Mouse (Mus musculus): ENCODE data around the gene Armh1. TPM values are rescaled to one million over a fixed set of nuclear protein-coding genes. Genes with fewer than 3 reads are reported as not detected.

Gene Armh1
- polyA plus RNA-seq (2015; fragmentation: Nextera tagmentation; extraction: Ambion mirVana), result 0.38 and 0.45 TPM in 2 replicates

DNA sequence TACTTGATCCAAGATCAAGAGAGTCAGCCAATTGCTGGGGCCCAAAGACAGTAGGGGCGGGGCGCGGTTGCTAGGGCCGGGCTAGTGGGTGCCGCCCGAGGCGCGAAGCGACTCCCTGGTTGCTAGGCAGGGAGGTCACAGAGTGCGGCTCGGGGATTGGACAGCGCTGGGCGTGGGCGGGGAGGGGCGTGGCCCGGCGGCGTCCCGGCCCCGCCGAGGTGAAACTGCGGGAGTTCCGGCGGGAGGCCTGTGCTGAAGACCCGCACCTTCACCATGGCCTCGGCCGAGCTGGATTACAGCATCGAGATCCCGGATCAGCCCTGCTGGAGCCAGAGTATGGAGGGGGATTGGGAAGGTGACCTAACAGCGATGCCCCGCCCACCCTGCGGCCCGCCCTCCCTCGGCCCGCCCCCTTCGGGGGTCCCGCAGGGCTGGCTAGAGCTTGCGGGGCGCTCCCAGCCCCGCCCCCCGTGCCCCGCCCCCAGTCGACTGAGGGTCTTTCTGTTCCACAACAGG lies at the start of gene Armh1, which contains the start of gene Tmem53:
Gene Armh1, minus strand, starts transcription at position 325 of the 516 bp plus-strand sequence.
Gene Tmem53, plus strand, starts transcription at position 151 of the 516 bp plus-strand sequence.
- peak; percentile 92 for DNase-seq (ENCODE audit: low spot score)

DNA sequence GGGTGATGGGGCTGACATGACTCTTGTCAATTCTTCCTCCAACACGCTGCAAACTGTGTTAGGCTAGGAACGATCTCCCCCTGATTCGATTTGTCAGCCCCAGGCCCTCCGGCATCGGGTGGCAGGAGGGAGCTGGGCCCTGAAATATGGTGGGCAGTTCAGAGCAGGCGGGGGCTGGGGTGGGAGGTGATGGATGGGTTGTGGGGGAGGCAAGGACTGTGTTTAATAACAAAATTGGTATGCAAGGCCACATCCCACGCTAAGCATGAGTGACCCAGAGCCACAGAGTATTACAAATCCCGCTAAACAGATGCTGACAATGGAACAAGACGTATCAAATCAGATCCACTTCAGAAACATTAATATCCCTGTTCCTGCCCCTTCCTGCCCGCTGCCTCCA lies 48.0 kb upstream of the Armh1 start:
- DNase-seq (ENCODE audit: low spot score), result no peak

DNA sequence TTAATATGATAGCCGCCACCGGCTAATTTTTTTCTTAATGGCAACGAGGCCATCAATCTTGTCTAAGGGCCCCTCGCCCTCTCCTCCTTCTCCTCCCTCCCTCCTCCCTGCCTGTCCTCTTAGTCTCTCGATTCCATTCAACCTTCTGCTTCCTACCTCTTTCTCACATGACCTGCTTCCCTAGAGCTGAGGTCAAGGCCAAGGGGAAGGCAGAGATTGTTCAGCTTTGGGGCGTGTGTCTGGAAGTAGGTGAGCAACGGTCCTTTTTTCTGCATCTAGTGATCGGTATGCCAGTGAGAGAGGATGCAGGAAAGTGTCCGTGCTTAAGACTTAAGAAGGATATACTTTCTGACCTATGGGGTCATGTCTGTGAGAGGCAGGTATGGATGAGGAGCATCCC lies 45.9 kb upstream of the Armh1 start:
- no peak for DNase-seq (ENCODE audit: low spot score)

DNA sequence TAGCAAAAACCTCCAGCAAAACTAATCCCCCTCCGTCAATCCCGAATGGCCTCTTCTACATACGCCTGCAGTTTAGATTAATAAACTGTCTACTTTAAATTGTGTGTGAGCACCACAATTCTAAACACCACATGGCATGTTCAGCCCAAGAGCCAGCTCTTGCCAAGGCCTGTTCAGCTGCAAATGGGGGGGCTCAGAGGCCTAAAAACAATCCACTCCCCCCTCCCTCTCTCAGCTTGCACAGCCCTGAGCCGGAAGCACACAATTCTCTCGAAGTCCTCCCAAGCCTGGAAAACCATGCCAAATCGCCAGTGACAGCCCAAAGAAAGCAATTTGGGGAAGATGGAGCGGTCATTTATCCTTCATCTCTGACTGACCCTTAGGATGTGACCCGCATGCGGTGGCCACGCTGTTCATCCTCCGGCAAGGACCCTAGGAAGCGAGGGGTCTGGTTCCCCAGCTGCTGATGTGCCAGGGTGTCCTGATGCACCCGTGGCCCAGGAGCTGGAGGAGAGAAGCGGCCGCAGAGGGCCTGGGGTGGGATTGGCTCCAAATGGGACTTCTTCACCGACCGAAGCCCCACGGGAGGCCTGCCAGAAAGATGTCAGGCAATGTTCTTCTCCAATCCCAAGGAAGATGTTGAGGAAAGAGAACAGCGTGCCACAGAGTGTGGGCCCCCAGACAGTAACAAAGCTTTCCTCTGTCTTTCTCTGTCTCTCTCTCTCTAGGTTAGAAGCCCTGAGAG lies 45.1 kb upstream of the Armh1 start:
- no peak for DNase-seq (ENCODE audit: low spot score)

DNA sequence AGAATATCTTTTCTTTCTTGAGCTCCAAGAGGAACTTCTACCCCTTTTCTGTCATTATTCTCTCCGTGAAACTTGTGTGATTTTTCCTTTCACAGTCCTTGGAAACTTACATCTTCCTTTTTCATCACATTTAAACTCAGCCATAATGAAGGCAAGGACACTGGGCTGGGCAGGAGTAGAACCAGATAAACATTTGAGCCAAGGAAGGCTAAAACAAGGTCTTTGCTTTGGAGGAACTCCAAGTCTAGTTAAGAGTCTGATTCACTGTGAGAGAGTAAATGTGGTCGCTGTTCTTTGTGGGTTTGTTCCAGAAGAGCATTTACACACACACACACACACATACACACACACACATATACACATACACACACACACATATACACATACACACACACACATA lies 39.8 kb upstream of the Armh1 start:
- no peak for DNase-seq (ENCODE audit: low spot score)

DNA sequence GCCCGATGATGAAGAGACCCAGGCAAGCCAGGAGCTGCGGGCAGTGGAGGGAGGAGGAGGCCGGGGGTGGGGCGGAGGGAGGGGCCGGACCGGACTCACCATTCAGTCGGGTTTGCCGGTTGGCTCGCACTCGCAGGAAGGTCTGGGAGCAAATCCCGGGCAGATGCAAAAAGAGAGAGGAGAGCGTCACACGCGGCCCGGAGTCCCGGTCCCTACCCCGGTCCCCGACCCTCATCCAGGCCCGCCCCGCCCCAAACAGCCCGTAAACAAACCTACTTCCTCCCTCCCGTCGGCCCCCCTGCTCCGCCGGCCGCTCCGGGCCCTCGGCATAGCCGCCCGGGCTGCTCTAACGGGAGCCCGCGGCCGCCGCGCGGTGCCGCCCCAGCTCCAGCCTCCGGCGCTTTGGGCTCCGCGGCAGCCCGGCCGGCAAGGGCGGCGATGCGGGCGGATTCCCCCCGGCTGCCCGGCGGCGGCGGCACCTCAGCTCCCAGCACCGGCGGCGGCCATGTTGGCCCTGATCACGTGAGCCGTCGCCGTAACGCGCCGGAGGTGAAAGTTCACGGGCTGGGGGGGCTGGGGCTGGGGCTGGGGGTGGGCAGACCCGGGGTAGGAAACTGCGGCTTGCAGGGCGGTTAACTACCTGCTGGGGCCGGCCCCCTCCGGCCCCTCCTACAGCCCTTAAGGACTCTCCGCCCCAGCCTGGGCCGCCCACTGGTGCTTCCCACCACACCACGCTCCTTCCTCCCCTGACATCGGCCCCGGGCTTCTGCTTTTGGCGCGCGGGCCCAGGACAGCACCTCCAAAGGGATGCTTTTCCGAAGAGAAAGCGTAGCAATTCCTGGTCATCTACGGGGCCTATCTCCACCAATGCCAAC lies 37.2 kb upstream of the Armh1 start:
- peak; percentile 77 for DNase-seq (ENCODE audit: low spot score)

DNA sequence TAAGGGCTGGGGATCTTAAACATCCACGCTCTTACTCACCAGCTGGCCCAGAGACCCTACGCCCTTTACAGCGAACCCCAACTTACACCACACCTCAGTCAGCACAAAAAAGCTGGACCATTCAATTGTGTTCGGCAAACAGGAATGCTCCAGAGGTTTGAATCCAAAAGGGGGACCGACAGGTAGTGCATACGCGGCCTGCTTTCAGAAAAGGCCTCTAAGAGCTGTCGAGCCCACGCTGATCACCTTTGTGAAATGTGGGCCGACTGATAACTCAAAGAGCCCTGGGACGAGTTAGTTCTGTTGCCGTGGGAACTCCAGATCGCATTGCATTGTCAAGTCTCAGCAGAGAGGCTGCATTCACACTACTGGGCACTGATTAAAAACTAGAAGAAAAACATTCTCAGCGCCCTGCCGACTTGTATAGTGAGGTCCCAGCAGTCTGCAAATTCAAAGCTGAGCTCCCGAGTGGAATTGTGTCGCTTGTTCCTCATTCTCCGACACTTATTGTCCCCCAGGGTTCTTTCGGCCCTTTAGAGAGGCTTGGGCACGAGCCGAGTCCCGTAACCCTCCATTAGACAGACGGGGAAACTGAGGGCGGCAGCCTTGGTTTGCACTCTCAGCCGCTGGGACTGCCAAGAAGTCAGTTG lies 36.5 kb upstream of the Armh1 start:
- peak; percentile 6 for DNase-seq (ENCODE audit: low spot score)

DNA sequence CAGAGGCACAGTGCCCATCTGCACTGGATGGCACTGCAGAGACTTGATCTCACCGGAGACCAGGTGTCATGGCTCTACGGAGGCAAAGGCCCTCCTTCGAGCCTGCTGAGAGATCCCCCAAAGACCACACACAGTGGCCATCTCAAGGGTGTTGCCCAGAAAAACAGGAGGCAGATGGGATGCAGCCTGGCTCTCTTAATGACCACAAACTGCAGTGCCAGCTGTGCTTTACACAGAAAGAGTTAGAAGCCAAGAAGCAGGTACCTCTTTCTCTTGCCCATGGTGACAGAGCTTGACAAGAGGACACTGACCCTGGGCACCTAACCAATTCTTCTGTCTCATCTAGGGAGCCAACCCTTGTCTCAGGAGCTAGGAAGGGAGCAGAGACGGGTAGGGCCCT lies 32.4 kb upstream of the Armh1 start:
- no peak for DNase-seq (ENCODE audit: low spot score)

DNA sequence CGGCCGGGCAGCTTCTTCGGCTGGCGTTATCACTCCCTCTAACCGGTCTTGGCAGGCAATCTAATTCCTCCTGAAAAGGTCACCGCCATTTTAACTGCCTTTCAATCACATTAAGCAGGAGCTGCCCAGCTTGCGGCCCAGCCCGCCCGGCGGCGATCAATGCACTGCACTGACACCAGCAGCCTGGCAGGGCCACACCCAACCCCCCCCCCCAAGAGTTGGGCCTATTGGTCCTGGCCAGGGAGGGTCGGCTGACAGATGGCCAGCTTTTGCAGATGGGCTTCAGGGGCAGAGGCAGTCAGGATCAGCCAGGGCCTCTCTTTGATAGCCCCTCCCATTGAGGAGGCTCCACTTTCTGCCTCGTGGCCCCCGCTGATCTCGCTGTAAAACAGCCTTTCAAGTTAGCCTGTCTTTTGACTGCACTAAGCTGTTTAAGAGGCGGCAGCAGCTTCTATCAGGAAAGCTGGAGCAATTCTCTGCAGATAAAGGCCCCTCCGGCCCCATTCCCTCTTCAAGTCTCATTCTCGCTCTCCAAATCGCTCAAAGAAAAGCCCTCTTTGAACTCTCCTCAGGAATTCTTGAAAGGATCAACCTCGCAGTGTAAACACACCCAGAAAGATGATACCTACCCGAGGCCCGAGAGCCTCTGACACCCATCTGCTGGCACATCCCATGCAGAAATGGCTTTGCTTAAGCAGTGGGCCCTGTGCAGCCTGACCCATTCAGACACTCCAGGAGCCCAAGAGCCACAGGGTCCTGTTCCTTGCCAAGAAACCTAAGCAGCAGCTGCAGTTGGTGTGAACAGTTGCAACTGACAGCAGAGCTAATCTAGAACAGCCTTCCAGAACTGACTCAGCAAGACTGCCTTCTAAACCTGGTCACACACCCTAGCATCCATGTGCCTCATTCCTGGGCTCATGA lies 31.6 kb upstream of the Armh1 start:
- DNase-seq (ENCODE audit: low spot score), result no peak

DNA sequence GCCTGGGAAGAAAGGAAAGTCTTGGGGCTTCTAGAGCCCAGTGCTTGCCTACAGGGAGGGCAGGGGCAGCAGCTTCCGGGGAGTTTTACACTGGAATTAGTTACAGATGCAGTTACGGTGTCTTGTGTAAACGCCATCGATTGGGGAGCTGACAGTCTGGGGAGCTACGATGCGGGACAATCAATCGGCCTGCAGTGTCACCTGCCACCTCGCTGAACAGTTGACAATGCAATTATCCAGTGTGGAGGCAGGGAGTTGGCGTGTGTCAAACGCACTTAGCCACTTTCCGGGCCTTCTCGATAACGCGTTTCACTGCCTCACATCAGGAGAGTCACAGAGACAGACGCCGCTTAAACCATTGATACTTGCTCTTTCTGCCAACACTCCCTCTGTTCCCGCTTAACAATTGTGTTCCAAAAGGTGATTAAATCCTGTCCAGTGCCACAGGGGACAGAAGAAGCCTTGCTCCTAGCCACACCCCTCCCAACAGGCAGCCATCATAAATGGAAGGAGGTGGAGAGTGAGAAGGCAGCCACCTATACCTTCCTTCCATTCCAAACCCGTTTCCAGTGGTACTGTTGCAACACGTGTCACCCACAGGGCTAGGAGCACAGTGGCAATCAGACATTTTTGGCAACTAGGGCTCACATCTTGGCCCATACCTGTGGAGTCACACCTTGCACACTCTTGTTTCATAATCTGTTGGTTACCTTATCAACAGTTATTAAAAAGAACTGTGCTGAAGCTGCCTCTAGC lies 29.3 kb upstream of the Armh1 start:
- DNase-seq (ENCODE audit: low spot score), result no peak

DNA sequence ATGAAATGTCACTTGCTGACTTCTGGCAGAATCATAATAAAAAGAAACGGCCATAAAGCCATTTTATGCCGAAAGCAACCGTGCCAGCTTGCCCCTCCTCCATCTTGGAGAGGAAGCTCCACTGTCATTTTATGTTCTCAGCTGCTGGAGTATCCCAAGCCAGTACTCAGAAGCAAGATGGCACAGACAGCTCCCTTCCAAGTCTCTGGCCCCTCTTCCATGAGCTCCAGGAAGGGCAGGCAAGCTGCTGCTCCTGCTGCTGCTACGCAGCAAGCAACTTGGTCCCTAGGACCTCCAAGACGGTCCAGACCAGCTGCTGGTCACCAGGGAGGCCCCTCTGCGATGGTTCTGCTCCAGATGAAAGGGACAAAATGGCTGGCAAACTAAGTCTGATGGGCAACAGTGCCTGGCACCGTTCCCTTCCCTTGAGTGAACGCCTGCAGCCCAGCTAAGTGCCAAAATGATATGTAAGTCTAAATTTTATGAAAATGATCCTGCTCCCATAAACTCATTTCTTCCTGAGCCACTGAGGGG lies 28.5 kb upstream of the Armh1 start:
- no peak for DNase-seq (ENCODE audit: low spot score)

DNA sequence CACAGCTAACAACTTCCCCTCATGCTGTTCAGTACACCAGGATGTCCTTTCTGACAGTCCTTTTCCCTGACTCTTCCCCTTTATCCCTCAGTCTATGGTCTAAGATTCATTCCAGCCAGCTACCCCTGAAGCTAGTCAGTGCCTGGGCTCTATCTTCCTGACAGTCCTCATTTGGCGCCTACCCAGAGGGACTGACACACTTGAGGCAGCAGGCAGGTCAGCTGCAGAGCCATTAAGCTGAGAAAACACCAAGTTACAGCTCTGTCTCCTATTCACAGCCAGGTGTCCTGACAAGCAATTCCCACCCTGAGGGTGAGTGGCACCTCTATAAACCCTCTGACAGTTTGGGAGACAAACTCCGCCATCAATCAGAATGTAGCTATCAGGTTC lies 27.3 kb upstream of the Armh1 start:
- DNase-seq (ENCODE audit: low spot score), result no peak

DNA sequence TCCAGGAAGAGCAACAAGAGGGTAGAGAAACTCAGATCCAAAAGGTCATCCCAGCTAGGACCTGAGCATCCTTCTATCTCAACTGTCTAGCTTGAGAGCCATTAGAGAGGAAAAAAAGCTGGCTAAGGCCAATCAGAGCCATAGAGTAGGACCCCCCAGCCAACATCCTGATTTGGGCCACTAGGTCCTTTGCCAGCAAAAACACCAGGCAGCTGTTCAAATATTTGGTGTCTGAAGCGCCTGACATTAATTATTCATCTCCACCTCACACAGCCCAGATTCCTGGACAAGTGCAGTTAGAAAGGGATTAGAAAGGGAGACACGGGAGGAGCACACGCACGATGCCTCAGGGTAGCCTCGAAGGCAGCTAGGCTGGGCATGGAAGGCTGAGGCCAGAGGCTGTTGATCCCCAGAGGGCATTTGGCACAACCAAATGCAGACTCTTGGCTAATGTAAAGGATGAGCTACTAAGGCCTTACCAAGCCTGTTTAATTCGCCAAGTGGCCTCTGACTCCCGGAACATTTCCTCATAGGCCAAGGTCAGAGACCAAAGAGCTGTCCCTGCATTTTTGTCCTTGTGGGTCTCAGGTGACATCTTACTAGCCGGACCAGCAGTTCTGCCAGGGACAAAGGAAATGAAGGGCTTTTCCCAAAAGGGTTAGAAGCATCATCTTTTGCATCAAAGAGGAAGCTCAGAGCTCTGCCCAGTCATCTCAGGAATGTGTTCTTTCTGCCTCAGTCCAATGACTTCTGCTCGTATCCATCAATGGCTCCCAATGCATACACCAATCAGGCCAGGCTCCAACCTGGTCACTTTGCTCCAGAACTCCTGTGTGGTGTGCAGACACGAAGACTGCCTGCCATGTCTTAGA lies 26.7 kb upstream of the Armh1 start:
- DNase-seq (ENCODE audit: low spot score), result no peak

DNA sequence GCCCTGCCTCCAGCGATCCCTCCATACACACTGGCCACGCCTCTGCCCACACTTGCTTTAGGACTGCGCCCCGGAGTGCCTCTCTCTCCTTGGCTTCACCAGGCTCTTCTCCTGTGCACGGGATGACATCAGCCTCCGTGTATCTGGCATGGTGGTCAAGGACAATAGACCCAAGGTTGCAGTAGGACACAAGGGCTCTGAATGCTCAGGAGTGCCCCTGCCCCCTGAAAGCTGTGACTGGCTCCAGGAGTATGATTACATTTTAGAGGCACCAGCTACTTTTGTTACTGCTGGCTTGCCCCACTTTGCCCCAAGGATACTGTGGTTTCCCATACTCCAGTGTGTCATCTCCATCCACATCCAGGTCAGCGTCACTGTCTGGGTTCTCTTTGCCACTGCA lies 25.8 kb upstream of the Armh1 start:
- no peak for DNase-seq (ENCODE audit: low spot score)

DNA sequence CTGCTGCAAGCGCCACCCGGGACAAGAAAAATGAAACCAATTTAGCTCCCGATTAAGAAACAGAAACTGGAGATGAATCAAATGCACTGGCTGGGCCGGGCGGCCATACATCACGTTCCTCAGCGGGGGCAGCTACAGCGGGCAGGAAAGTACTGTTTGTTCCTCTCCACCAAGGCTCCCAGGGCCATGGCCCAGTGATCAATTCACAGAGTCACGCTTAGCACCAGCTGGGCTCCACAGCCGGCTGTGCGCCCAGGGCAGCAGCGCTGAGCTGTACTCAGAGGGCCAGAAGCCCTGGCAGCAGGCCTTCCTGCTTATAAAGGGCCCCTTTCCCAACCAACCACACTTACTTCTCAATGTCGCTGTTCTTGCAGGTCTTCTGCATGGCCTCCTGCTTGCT lies 25.1 kb upstream of the Armh1 start:
- no peak for DNase-seq (ENCODE audit: low spot score)

DNA sequence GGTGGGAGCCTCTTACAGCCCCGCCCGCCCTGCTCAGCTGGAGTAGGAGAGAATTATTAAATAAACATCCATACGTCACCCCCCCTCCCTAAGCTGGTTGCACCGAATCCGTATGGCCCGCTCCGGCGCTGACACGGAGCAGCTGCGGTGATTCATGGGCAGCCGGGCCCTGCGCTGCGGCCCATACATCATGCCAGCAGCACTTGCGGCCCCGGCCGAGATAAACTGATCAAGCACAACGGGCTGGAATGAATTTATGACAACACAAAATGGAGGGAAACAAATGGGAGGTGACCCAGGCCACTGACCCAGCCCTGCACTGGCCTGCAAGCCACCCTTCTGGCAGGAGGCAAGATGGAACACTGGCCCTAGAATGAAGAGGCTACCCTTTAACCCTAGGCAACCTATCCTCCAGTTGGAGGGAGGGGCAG lies 24.4 kb upstream of the Armh1 start:
- DNase-seq (ENCODE audit: low spot score), result no peak

DNA sequence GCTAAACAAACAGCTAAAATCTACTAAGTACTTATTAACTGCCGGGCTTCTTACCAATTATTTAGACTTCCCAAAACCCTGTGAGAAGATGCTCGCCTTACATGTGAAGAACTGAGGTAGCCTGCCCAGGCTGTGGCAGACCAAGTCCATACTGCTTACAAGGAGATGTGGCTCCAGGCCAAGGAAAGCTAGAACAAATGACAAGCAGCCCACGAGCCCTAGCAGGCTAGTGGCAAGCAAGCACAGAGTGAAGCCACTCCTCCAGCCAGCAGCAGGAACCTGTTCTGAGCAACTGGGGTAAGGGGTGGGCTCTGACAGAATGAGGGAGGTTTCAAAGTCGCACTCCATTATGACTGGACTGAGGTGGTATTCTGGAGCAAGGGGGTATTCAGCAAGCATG lies 22.8 kb upstream of the Armh1 start:
- no peak for DNase-seq (ENCODE audit: low spot score)

DNA sequence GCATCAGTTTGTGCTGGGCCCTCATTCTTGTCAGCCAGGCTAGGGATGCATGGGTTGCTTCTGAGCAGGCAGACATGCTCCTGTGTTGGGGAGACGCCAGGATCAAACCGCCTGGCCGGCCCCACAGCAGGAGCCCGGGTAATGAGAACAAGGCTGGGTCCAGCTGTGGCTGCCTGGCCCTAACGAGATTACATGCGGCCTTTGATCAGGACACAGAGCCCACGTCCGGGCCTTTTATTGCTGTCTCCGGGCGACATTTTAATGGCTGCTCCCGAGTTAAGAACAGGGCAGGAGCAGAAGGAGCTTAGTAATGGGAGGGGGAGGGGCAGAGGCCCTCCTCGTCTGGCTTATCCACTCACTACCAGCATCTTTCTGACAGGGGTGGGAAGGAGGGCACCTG lies 20.5 kb upstream of the Armh1 start:
- DNase-seq (ENCODE audit: low spot score), result no peak

DNA sequence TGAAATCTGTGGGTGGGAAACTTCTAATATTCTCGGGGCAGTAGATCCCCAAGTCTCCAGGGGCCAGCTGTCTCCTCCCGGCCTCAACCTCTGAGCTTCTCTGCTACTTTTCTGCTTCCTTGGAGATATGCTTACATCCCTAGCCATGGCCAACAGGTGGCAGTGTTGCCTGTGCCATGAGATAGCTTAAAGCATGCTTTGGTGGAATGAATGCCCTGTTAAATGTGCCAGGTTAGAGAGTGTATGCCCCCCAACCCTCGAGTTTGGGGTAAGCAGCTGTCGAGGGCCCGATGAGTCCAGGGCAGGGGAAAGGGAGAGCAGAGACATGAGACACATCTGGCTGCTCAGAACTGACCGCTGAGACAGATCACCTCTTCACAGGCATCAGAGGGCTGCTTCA lies 18.4 kb upstream of the Armh1 start:
- peak; percentile 77 for DNase-seq (ENCODE audit: low spot score)

All from thymus, postnatal 0 days (tissue).